Mouse (Mus musculus) lung, adult 10 weeks (tissue): ENCODE data around the gene Rpl3. TPM values are rescaled to one million over a fixed set of nuclear protein-coding genes. Genes with fewer than 3 reads are reported as not detected.

ENCODE experiments used
- polyA plus RNA-seq: library from polyadenylated mRNA; stranded (reverse); fragments of 350-450 nt; fragmentation: Illumina TruSeq; extraction: RNeasy Lipid Tissue Mini Kit (QIAGEN cat#74804); gene quantifications from one replicate; pipeline ENCODE4 v1.2.3, GENCODE M21; 2014; ENCODE audit warnings: low read depth, low replicate concordance; ENCODE audit not compliant: insufficient read depth

Rpl3 gene
- 907 TPM for polyA plus RNA-seq

GRCm38 (mm10) chr15:80091121-80091955, at the start of gene Rpl3, which contains the start of gene Syngr1:
Rpl3 (minus strand) TSS chr15:80091868.
Syngr1 (plus strand) TSS chr15:80091334.

GRCm38 (mm10) chr15:80132993-80133586, 41.4 kb upstream of the Rpl3 start, which contains the start of gene Tab1:
Tab1 (plus strand) TSS chr15:80133127.

Other genes starting within 250 kb of the Rpl3 start
- 31.3 TPM for gene Apobec3, start 200.2 kb downstream of the Rpl3 start, polyA plus RNA-seq
- 34.4 TPM for gene Cbx7, start 120.7 kb downstream of the Rpl3 start, polyA plus RNA-seq
- 42.9 TPM for gene Pdgfb, start 76.9 kb downstream of the Rpl3 start, polyA plus RNA-seq
- gene Syngr1, start 534 bp downstream of the Rpl3 start, polyA plus RNA-seq = 14.9 TPM
- 9.5 TPM for gene Tab1, start 41.3 kb upstream of the Rpl3 start, polyA plus RNA-seq
- gene Mgat3, start 81.9 kb upstream of the Rpl3 start, polyA plus RNA-seq = 12.2 TPM
- 7.0 TPM for gene Mief1, start 142.2 kb upstream of the Rpl3 start, polyA plus RNA-seq
- gene AC140267.1, start 144.0 kb upstream of the Rpl3 start, polyA plus RNA-seq = not detected
- 198 TPM for gene Atf4, start 163.3 kb upstream of the Rpl3 start, polyA plus RNA-seq
- 27.9 TPM for gene Rps19bp1, start 172.4 kb upstream of the Rpl3 start, polyA plus RNA-seq
- gene Cacna1i, start 195.4 kb upstream of the Rpl3 start, polyA plus RNA-seq = 0.62 TPM